10 mouse cellular contexts compared by ENCODE assay signal in genomic region chr4:97439288-97440029, GRCm38 (mm10).
DNase-seq lines count a peak whose midpoint lies in the region; ATAC-seq lines count a peak whose summit lies in the region.
"Had no signal": no experiment of that assay in that cellular context is flagged by ENCODE, and none has a peak within 500 bp of the region (broad histone marks: within the 10 kb centered on the region; RNA-seq: fewer than 3 reads in every experiment).

No protein-coding gene starts in this region.

- no peak overlapping the region; the same call in 1 of the 2 replicates for H3K27ac ChIP-seq in hindbrain, embryonic 15.5 days (replicated peaks)
- no peak overlapping the region for H3K27ac ChIP-seq in hindbrain, embryonic 12.5 days
- H3K27ac ChIP-seq: heart, embryonic 10.5 days had no signal

- WGBS in hindbrain, embryonic 15.5 days = 41% methylated on average over 5 of the region's 5 CpGs
- WGBS in hindbrain, embryonic 12.5 days = 60% methylated on average over 5 of the region's 5 CpGs

- H3K4me3 ChIP-seq in hindbrain, embryonic 15.5 days = no peak overlapping the region
- no peak overlapping the region for H3K4me3 ChIP-seq in hindbrain, embryonic 12.5 days
- H3K4me3 ChIP-seq: heart, embryonic 10.5 days had no signal

- no peak overlapping the region for H3K4me2 ChIP-seq in hindbrain, embryonic 15.5 days
- no peak overlapping the region for H3K4me2 ChIP-seq in hindbrain, embryonic 12.5 days (replicated peaks)

- peak; percentile 84 for ATAC-seq in hindbrain, embryonic 15.5 days (ENCODE audit: low FRiP score, low read depth)
- ATAC-seq in hindbrain, embryonic 12.5 days (ENCODE audit: low FRiP score) = no peak

- no peaks in the 10 kb centered on the region for H3K36me3 ChIP-seq in hindbrain, embryonic 15.5 days
- no peaks in the 10 kb centered on the region for H3K36me3 ChIP-seq in hindbrain, embryonic 12.5 days
- H3K36me3 ChIP-seq: heart, embryonic 10.5 days had no signal

- H3K4me1 ChIP-seq in hindbrain, embryonic 15.5 days (replicated peaks) = no peaks in the 10 kb centered on the region; the same call in 1 of the 2 replicates
- H3K4me1 ChIP-seq in hindbrain, embryonic 12.5 days = no peaks in the 10 kb centered on the region
- H3K4me1 ChIP-seq: heart, embryonic 10.5 days had no signal

- no peaks in the 10 kb centered on the region for H3K9me3 ChIP-seq in hindbrain, embryonic 15.5 days
- H3K9me3 ChIP-seq in hindbrain, embryonic 12.5 days (replicated peaks) = no peaks in the 10 kb centered on the region
- H3K9me3 ChIP-seq: heart, embryonic 10.5 days had no signal

- peak; percentile 62 for DNase-seq in Muller cell, postnatal 12 days (ENCODE audit: inconsistent ontology term)
- DNase-seq in adipocyte (ENCODE audit: low spot score) = peak; percentile 24
- DNase-seq in cerebellum, adult 9-10 months = peak; percentile 9
- no peak for DNase-seq in retina, postnatal 1 day
- DNase-seq in spleen, adult 12 weeks (ENCODE audit: low spot score) = no peak
- DNase-seq in urinary bladder, postnatal 4 days (ENCODE audit: low spot score in 2 of 2) = no peak
- DNase-seq: kidney, adult 11 months had no signal

- no peaks in the 10 kb centered on the region for H3K27me3 ChIP-seq in hindbrain, embryonic 15.5 days
- no peaks in the 10 kb centered on the region for H3K27me3 ChIP-seq in hindbrain, embryonic 12.5 days

- no peak overlapping the region for H3K9ac ChIP-seq in hindbrain, embryonic 15.5 days
- no peak overlapping the region for H3K9ac ChIP-seq in hindbrain, embryonic 12.5 days

Comparison
In these comparisons a context has a peak if more than half of its experiments do, and no peak if none do; other contexts are left out.
1. DNase-seq: peak in Muller cell, postnatal 12 days (single experiment), adipocyte (single experiment) and cerebellum, adult 9-10 months (single experiment); none in retina, postnatal 1 day (single experiment), spleen, adult 12 weeks (single experiment) and urinary bladder, postnatal 4 days (0 of 2).